Mouse (Mus musculus) right cerebral cortex, postnatal 25 days (tissue): Measurements from ENCODE around the gene Zfp292.

Experiments used
- DNase-seq: peaks from one replicate; pipeline ENCODE4 v3.0.0; 2022

Gene Zfp292

GRCm38 (mm10) chr4:34881851-34882250 lies 909 bp downstream of the Zfp292 start:
- no peak for DNase-seq

DNA sequence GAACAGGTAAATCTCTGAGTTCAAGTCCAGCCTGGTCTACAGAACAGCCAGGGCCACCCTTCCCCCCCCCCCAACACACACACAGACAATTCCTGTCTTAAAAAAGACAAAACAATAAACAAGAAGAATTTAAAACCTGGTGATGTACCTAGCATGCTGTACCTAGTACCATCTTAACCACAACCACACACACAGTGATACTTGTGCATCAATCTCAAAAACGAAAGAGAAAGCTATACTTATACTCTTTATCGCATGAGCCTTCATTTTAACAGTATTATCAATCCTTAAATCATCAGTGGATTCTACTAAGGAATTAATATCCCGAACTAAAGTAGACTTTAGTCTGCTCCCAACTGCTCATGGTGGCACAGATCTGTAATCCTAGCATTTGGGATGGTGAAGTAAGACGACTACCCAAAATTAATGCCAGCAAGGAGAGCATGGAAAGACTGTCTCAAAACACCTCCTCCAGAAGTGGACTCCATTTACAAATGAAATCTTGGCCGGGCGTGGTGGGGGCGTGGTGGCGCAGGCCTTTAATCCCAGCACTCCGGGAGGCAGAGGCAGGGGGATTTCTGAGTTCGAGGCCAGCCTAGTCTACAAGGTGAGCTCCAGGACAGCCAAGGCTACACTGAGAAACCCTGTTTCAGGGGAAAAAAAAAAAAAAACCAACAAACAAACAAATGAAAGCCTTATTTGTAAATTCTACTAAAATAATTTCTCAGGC lies 1.7 kb downstream of the Zfp292 start:
- no peak for DNase-seq

DNA sequence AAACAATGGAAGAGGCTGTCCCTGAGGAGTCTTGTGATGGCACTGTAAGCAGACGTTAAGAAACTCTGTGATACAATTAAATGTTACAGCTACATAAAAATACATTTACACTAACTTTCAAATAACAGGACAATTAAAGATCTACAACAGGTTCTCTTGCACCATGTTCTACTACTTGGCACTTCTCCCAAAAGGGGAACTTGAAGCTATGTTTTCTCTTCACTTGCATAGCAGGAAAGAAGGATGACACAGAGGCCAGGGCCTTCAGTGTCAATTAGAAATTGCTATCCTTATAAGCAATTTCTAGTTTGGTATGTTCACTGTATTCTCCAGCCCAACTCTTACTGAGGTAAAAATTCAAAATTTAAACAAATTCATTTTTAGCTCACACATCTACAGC lies 8.5 kb downstream of the Zfp292 start:
- DNase-seq, result no peak

GRCm38 (mm10) chr4:34872896-34873495 lies 9.8 kb downstream of the Zfp292 start:
- no peak for DNase-seq

- DNase-seq, result no peak
Measured at GRCm38 (mm10) chr4:34869813-34870212, 12.9 kb downstream of the Zfp292 start.

- no peak for DNase-seq
Measured at GRCm38 (mm10) chr4:34861438-34861837, 21.3 kb downstream of the Zfp292 start.

DNA sequence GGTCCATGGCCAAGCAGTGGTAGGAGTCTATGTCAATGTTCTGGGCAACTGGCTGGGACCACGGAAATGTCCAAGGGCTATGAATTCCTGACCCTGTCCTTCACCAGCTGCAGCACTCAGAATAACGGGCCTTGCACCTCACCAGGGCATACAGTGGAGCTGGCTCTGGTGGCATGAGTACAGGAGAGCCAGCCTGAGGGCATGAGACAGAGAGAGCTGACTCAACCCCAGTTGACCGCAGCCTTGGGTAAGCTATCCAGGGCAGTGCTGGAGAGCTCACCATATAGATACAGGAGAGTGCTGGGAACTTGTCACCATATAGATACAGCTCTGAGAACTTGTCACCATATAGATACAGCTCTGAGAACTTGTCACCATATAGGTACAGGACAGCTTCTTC lies 23.3 kb downstream of the Zfp292 start:
- no peak for DNase-seq

GRCm38 (mm10) chr4:34858903-34859302 lies 23.9 kb downstream of the Zfp292 start:
- no peak for DNase-seq

DNA sequence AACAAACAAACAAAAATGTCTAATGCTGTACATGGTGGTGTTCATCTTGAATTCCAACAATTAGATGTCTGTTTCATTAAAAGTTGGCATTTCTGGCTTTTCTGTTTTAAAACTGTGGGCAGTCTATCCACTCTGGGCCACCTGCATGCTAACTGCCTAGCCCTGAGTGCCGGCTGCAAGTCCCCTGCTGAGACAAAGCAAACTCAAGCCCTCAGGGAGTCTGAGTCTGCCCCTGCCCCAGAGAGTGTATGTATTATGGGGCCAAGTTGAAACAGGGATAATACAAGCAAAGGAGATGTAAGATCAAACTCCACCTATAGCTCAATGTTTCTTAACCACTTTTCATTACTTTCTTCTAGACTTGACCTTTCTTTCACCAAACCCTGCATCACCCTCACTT lies 26.8 kb downstream of the Zfp292 start:
- DNase-seq, result no peak

DNA sequence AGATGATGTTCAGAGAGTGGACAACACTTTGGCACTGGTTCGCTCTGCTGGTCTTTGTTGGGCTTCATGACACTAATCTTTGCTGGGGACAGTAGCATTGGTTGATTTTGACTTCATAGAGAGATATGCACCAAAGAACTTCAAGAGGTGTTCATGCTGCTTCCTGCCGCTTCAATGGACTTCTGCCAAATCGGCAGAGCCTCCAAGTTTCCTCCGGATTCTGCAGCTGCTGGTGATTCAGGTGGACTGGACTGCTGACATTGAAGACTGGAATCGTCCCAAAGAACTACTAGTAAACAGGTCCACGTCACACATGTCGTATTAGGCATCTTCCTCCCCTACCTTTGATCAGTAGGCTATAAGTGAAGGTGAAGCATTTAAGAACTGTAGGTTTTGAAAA lies 30.7 kb downstream of the Zfp292 start:
- DNase-seq, result no peak

GRCm38 (mm10) chr4:34850156-34850555 lies 32.6 kb downstream of the Zfp292 start:
- no peak for DNase-seq

DNA sequence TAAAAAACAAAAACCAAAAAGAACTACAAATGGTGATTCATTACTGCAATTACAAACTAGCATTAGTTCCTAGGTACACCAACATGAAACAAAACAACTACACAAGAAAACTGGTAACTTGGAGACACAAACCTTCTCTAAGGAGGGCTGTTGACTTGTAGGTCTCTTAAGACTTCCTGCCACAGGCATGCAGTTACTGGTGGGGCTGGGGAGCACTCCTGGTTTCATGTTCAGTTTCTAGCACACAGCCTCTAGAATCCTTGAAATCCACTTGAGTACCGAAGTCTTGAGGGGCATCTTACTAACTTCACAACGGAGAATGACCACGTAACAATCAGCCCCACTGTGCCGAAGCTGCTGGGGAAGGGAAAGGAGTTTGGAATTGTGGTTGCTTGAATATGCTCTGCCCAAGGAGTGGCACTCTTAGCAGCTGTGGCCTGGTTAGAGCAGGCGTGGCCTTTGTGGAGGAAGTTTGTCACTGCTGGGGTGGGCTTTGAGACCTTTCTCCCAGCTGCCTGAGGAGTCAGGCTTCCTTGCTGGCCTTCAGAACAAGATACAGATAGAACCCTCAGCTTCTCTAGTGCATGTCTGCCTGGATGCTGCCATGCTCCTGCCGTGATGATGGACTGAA lies 35.0 kb downstream of the Zfp292 start:
- DNase-seq, result no peak

- DNase-seq, result no peak
Measured at GRCm38 (mm10) chr4:34843839-34844238, 38.9 kb downstream of the Zfp292 start.

DNA sequence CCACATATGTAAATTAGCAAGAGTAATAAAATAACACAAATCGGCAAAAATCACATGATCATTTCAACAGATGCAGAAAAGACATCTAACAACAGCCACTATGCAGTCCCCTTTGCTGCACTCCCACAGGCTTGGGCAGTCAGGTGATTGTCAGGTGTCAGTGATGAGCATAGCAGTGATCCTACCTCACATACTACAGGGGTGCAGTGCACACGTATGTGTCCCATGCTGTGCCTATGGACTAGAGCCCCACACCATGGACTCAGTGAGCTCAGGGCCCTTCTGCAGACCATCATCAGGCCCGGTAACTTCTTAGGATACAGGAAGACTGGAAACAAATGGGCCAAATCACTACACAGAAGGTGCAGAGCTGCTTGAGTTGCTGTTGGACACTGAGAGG lies 39.9 kb downstream of the Zfp292 start:
- DNase-seq, result no peak

- no peak for DNase-seq
Measured at GRCm38 (mm10) chr4:34831496-34831895, 51.3 kb downstream of the Zfp292 start.

- no peak for DNase-seq
Measured at GRCm38 (mm10) chr4:34829456-34829855, 53.3 kb downstream of the Zfp292 start.

DNA sequence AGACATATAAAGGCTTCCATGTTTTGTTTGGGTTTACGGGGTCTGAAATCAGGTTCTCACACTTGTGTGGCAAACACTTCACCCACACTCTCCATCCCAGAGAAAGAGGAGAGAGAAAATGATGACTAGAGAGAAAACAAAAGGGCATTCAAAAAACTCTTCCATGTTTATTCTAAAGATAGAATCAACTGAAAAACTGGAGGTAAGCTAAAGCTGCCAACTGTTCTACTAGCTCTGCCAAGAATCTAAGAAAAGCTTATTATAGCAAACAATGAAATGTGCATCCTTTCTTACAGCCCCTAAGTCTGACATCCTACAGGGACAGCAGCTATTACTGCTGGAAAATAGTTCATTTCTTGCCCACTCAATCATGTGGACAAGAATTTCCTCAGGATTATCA lies 58.9 kb downstream of the Zfp292 start:
- DNase-seq, result no peak

GRCm38 (mm10) chr4:34819904-34820303 lies 62.9 kb downstream of the Zfp292 start:
- no peak for DNase-seq

DNA sequence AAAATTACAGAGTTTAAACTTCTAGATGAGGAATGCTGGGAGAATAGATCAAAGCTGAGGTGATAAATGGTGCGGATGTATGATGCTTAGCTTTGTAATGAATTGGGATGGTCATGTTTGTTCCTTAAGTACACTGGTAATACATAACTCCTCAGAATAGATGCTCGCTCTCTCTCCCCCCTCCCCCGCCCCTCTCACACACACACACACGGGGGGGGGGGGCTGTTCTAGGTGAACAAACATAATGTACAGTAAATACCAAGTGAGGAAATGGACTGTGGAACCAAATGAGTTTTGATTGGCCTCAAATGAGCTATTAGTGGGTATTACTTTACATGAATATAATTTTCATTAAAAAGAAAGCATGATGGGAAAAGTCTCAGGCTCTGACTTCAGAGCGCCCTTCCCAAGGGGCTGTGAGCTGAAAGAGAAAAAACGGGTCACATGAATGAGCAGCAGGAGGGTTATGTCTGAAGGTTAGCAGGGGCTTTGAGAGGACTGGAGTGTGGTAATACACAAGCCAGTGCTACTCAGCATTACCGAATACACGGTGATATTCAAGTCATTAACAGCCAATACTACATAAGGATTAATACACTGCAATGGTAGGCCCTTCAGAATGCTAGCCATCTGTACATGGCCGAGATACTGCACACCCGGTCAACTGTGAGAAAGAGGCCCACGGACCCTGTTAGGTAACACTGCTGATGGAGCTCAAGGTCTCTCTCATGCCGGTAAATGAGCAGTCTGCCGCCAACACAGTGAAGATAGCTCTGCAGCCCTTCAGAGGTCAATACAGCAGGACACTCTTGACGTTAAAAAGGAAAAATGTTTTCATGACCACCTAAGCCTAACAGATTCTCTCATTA lies 81.4 kb downstream of the Zfp292 start:
- no peak for DNase-seq

DNA sequence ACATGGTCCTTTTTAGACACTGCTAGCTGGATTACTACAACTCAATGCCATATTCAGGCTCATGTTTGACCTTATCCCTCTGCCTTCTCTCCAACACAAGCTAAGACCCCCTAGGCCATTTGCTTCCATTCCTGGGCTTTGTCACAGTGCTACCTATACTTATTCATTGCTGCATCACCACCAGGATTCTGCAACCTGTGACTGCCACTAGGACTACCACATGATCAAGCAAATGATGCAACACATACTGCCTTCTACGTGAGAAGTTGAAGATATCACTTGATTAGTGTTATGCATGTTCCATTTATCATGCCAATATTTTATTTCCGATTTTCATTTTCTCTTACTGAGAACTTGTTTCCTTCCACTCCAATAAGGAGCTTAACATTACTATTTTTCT lies 84.8 kb downstream of the Zfp292 start:
- no peak for DNase-seq

- no peak for DNase-seq
Measured at GRCm38 (mm10) chr4:34797294-34797983, 85.3 kb downstream of the Zfp292 start.

DNA sequence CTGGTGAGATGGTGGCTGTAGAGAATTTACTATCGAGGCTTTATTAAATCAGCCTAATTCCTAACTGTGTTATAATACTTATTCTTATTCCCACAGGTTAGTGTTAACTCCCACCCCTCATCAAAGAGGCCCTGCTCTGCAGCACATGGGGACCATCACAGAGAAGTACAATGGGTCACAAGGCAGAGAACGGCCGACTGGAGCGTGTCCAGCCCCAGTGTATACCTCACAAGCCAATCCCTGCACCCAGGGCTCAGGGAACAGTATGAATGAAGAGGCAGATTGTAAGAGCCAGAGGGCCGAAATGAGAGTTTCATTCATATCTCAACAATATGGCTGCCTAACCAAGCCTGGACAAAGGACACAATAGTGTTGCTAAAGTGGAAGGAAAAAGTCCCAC lies 86.5 kb downstream of the Zfp292 start:
- no peak for DNase-seq

DNA sequence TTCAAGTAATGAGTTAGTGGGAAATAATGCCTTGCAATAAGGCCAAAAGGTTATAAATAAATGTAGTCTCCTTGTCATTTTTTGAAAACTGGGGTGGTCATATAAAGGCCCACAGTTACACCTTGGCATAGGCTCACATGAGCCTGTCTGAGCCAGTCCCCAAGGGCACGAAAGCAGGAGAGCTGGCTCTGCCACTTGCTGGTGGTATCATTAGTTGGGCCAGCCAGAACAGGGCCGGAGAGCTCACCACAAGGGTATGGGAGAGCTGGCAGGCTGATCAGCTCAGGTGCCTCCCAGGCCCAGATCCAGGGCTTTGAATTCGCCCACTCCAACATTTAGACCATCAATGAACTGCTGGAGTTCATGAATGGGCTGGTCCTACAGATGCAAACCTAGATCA lies 96.3 kb downstream of the Zfp292 start:
- no peak for DNase-seq
